Mouse (Mus musculus): ENCODE results near the gene Uqcr11.

Uqcr11 gene

GRCm38 (mm10) chr10:80397524-80398173, 9.0 kb downstream of the Uqcr11 start:
- DNase-seq, result no peak

- no peak for DNase-seq
These were observed 9.7 kb downstream of the Uqcr11 start for GRCm38 (mm10) chr10:80396822-80397523.

- DNase-seq, result no peak
These were observed 11.5 kb downstream of the Uqcr11 start for GRCm38 (mm10) chr10:80395025-80395627.

GRCm38 (mm10) chr10:80392687-80393086, 13.9 kb downstream of the Uqcr11 start:
- DNase-seq, result no peak

GRCm38 (mm10) chr10:80390697-80391096, 15.9 kb downstream of the Uqcr11 start:
- no peak for DNase-seq

- DNase-seq, result no peak
These were observed 17.4 kb downstream of the Uqcr11 start for GRCm38 (mm10) chr10:80389185-80389708.

- DNase-seq, result no peak
These were observed 17.9 kb downstream of the Uqcr11 start for GRCm38 (mm10) chr10:80388731-80389130.

GRCm38 (mm10) chr10:80387522-80387959, 19.1 kb downstream of the Uqcr11 start, which contains the start of gene Mex3d:
Mex3d (minus strand) TSS chr10:80387659.
- DNase-seq, result peak; percentile 93

GRCm38 (mm10) chr10:80386735-80387471, 19.7 kb downstream of the Uqcr11 start:
- no peak for DNase-seq

GRCm38 (mm10) chr10:80385811-80386734, 20.6 kb downstream of the Uqcr11 start:
- no peak for DNase-seq

- no peak for DNase-seq
These were observed 21.3 kb downstream of the Uqcr11 start for GRCm38 (mm10) chr10:80385310-80385709.

- DNase-seq, result no peak
These were observed 21.9 kb downstream of the Uqcr11 start for GRCm38 (mm10) chr10:80384709-80385108.

- no peak for DNase-seq
These were observed 22.5 kb downstream of the Uqcr11 start for GRCm38 (mm10) chr10:80384115-80384639.

- no peak for DNase-seq
These were observed 23.2 kb downstream of the Uqcr11 start for GRCm38 (mm10) chr10:80383431-80383830.

GRCm38 (mm10) chr10:80382641-80383365, 23.8 kb downstream of the Uqcr11 start:
- DNase-seq, result no peak

- DNase-seq, result no peak
These were observed 28.9 kb downstream of the Uqcr11 start for GRCm38 (mm10) chr10:80377716-80378115.

- peak; percentile 98 for DNase-seq
These were observed 30.5 kb downstream of the Uqcr11 start for GRCm38 (mm10) chr10:80376160-80376559.

GRCm38 (mm10) chr10:80374063-80374462, 32.6 kb downstream of the Uqcr11 start:
- DNase-seq, result peak; percentile 75

- DNase-seq, result no peak
These were observed 33.9 kb downstream of the Uqcr11 start for GRCm38 (mm10) chr10:80372706-80373105.

- DNase-seq, result no peak
These were observed 34.6 kb downstream of the Uqcr11 start for GRCm38 (mm10) chr10:80371983-80372382.
